Mouse (Mus musculus) ES-Bruce4 (cell line): ENCODE results near the gene Zic2.

ENCODE experiments used
- EP300 ChIP-seq: IDR thresholded peaks from 2 replicates; pipeline ENCODE4 v1.6.1; 2011; ENCODE audit warnings: low read depth, low read length; ENCODE audit not compliant: insufficient read depth
- POLR2A ChIP-seq: IDR thresholded peaks from one replicate; pipeline ENCODE4 v1.8.1; 2011; ENCODE audit warnings: low read length; ENCODE audit not compliant: insufficient read depth

GRCm38 (mm10) chr14:122511519-122511918 is 36.3 kb downstream of the Zic2 start:
- TF ChIP-seq POLR2A (no peak), EP300 (no peak)
